Mouse (Mus musculus) embryonic facial prominence, embryonic 15.5 days (tissue): ENCODE data around the gene Erbin. TPM values are rescaled to one million over a fixed set of nuclear protein-coding genes. Genes with fewer than 3 reads are reported as not detected.
A peak's percentile ranks its signal among the peaks of the same experiment; 100 is the strongest.

Experiments used
- ATAC-seq: fragments of 200-750 bp; cut with Nextera tagmentation; 2 replicates; pipeline ENCODE4 v1.8.0; 2017; ENCODE audit warnings: low read depth, moderate TSS enrichment; ENCODE audit not compliant: insufficient number of reproducible peaks, low FRiP score, low TSS enrichment
- H3K27ac ChIP-seq: fragments of 300-500 bp; sonication (generic); replicated peaks from 2 replicates; pipeline ENCODE4 v1.5.1; 2015; ENCODE audit warnings: mild to moderate bottlenecking, inconsistent platforms
- H3K27me3 ChIP-seq: fragments of 300-500 bp; sonication (generic); 2 replicates; pipeline ENCODE4 v1.6.1; 2015; ENCODE audit warnings: inconsistent platforms
- H3K36me3 ChIP-seq: fragments of 300-500 bp; sonication (generic); 2 replicates; pipeline ENCODE4 v1.6.1; 2015; ENCODE audit warnings: mild to moderate bottlenecking, inconsistent platforms
- H3K4me1 ChIP-seq: fragments of 300-500 bp; sonication (generic); 2 replicates; pipeline ENCODE4 v1.6.1; 2015; ENCODE audit warnings: inconsistent platforms
- H3K4me2 ChIP-seq: fragments of 300-500 bp; sonication (generic); replicated peaks from 2 replicates; pipeline ENCODE4 v1.6.1; 2015; ENCODE audit warnings: mild to moderate bottlenecking, inconsistent platforms
- H3K4me3 ChIP-seq: fragments of 300-500 bp; sonication (generic); replicated peaks from 2 replicates; pipeline ENCODE4 v1.5.1; 2015; ENCODE audit warnings: mild to moderate bottlenecking, inconsistent platforms
- H3K9ac ChIP-seq: fragments of 300-500 bp; sonication (generic); 2 replicates; pipeline ENCODE4 v1.6.1; 2015; ENCODE audit warnings: inconsistent platforms
- H3K9me3 ChIP-seq: fragments of 300-500 bp; sonication (generic); replicated peaks from 2 replicates; pipeline ENCODE4 v1.6.1; 2016; ENCODE audit warnings: inconsistent platforms
- WGBS: fragments of 180-500 bp; shearing (Covaris S2); methylation state at CpG from one replicate; pipeline ENCODE4 v1.1.7; 2015; 5-methylcytosine and 5-hydroxymethylcytosine counted together
- polyA plus RNA-seq: library from polyadenylated mRNA; unstranded; fragments of >200 nt; fragmentation: Nextera tagmentation; extraction: Ambion mirVana; gene quantifications from 2 replicates; pipeline ENCODE4 v1.2.1, GENCODE M21; 2015

The Erbin gene
- 18.3 and 19.7 TPM in 2 replicates for polyA plus RNA-seq

GRCm38 (mm10) chr13:103920261-103920932 lies at the start of gene Erbin:
Erbin (minus strand) TSS chr13:103920514.
- Histone ChIP-seq H3K9me3 (no peaks in the 10 kb centered on the region), H3K4me3 (peak within 1 kb of the TSS; percentile 86)
- WGBS, result under 1% methylated on average over 92 of the region's 93 CpGs

GRCm38 (mm10) chr13:103969912-103970311 lies 49.6 kb upstream of the Erbin start:
- Histone ChIP-seq H3K9ac (no peak overlapping the region), H3K4me2 (no peak overlapping the region), H3K4me1 (peaks cover 12% of the 10 kb centered on the region; the same call in 1 of the 2 replicates), H3K27ac (peak overlapping the region; percentile 66), H3K4me3 (no peak overlapping the region), H3K36me3 (no peaks in the 10 kb centered on the region), H3K9me3 (no peaks in the 10 kb centered on the region), H3K27me3 (no peaks in the 10 kb centered on the region)
- peak; percentile 71 for ATAC-seq
- whole genome bisulfite sequencing, result 43% methylated on average over 6 of the region's 6 CpGs

More at GRCm38 (mm10) chr13:103920261-103920932, at the start of gene Erbin:
- peak within 1 kb of the TSS; percentile 67 for H3K4me2 ChIP-seq
- peak; percentile 72 for ATAC-seq
- no peaks in the 10 kb centered on the region for H3K36me3 ChIP-seq
- H3K27ac ChIP-seq, result peak within 1 kb of the TSS; percentile 100
- H3K9ac ChIP-seq, result peak within 1 kb of the TSS; percentile 96
- peaks cover 18% of the 10 kb centered on the region for H3K4me1 ChIP-seq
- H3K27me3 ChIP-seq, result no peaks in the 10 kb centered on the region

DNA sequence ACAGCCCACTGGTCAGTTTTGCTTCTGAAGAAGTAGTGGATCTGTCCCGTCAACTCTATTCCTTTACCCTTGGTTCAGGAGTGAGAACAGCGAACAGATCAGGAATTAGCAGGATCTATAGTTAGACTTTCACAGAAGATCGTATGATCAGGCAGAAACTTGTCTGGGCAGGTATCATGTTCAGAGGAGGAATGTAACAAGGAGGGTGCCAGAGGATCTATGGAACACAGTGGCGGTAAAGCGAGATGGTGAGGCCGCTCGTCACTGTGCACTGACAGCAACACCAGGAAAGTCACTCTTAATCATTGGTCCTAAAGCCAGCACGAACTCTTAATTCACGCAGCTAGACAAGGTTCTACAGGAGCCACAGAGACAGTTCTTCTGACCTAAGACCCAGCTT lies 47.7 kb upstream of the Erbin start:
- Histone ChIP-seq H3K4me1 (peaks cover 9% of the 10 kb centered on the region; the same call in 1 of the 2 replicates), H3K4me2 (no peak overlapping the region), H3K9me3 (no peaks in the 10 kb centered on the region), H3K4me3 (no peak overlapping the region), H3K27ac (0 out of 2 replicates have a peak overlapping the region, but pooled peaks have one; percentile 39), H3K9ac (no peak overlapping the region), H3K27me3 (no peaks in the 10 kb centered on the region), H3K36me3 (no peaks in the 10 kb centered on the region)
- 63% methylated on average over 9 of the region's 9 CpGs for WGBS
- ATAC-seq, result no peak

- Histone ChIP-seq H3K4me3 (no peak overlapping the region), H3K9ac (no peak overlapping the region), H3K36me3 (no peaks in the 10 kb centered on the region), H3K27me3 (no peaks in the 10 kb centered on the region), H3K9me3 (no peaks in the 10 kb centered on the region), H3K27ac (no peak overlapping the region), H3K4me2 (no peak overlapping the region), H3K4me1 (peaks cover 13% of the 10 kb centered on the region; the same call in 1 of the 2 replicates)
- ATAC-seq, result no peak
- 76% methylated on average over 8 of the region's 8 CpGs for WGBS
These were observed 46.4 kb upstream of the Erbin start for GRCm38 (mm10) chr13:103966696-103967215.

DNA sequence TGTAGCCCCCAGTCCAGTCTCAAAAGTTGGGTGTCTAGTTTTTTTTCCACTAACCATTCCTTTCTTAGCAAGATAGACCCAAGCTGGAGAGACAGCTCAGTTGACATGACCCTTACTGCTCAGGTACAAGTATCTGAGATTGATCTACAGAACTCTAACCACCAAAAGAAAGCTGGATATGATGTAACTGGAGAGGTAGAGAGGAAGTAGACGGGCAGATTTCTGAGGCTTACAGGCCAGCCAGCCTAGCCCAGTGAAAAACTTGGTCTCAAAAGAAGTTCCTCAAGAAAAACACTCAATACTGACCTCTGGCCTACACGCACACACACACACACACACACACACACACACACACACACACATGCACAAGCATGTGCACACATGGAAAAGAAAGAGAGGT lies 44.9 kb upstream of the Erbin start:
- Histone ChIP-seq H3K27ac (no peak overlapping the region), H3K36me3 (no peaks in the 10 kb centered on the region), H3K4me1 (peaks cover 9% of the 10 kb centered on the region; the same call in 1 of the 2 replicates), H3K9ac (no peak overlapping the region), H3K9me3 (no peaks in the 10 kb centered on the region), H3K4me2 (no peak overlapping the region), H3K4me3 (no peak overlapping the region), H3K27me3 (no peaks in the 10 kb centered on the region)
- 81% methylated on average over 2 of the region's 2 CpGs for WGBS
- ATAC-seq, result no peak

DNA sequence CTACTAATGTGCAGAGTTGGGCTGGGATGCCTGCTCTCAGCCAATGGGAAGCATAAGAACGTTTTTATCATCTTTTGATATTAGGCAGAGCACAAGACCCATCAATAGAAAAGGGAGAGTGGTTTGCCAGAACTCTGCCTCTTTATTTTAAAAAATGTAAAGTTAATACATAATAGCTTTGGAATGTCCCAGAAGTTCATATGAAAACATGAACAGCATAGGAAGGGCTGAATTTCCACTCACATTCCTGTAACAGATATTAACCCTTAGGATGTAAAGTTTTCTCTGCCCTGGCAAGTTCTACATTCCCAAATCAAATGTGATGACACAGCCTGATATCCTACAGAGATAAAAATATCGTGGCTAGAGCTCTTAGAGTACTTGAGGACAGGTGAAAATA lies 42.8 kb upstream of the Erbin start:
- H3K9ac ChIP-seq, result no peak overlapping the region
- WGBS, result 33% methylated on average over 2 of the region's 2 CpGs
- H3K4me3 ChIP-seq, result no peak overlapping the region
- no peak for ATAC-seq
- H3K9me3 ChIP-seq, result no peaks in the 10 kb centered on the region
- no peaks in the 10 kb centered on the region for H3K27me3 ChIP-seq
- no peak overlapping the region for H3K4me2 ChIP-seq
- 0 out of 2 replicates have a peak, but pooled peaks cover 3% of the 10 kb centered on the region for H3K4me1 ChIP-seq
- H3K27ac ChIP-seq, result no peak overlapping the region
- H3K36me3 ChIP-seq, result no peaks in the 10 kb centered on the region

DNA sequence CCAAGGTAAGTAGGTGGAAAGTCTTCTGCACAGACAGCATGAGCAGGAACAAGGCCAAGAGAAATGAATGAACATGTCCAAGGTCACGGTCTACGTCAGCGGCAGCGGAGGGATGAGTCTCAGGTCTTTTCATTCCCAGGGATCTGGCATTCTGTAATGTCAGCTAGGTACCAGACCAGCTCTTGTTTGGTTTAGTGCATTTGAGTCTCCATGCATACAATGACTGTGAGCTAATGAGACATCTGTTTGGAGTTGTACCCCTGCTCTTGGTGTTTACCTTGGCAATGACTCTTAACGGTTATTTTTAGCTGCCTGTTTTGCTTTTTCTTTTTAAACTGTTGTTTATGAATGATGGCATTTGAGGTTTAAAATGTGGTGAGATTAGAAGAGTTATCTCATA lies 39.5 kb upstream of the Erbin start:
- H3K4me1 ChIP-seq, result 0 out of 2 replicates have a peak, but pooled peaks cover 3% of the 10 kb centered on the region
- H3K9ac ChIP-seq, result no peak overlapping the region
- no peaks in the 10 kb centered on the region for H3K27me3 ChIP-seq
- no peak overlapping the region for H3K4me3 ChIP-seq
- H3K9me3 ChIP-seq, result no peaks in the 10 kb centered on the region
- no peak overlapping the region for H3K27ac ChIP-seq
- ATAC-seq, result no peak
- WGBS, result 57% methylated on average over 5 of the region's 5 CpGs
- H3K36me3 ChIP-seq, result no peaks in the 10 kb centered on the region
- no peak overlapping the region for H3K4me2 ChIP-seq

GRCm38 (mm10) chr13:103958607-103959123 lies 38.4 kb upstream of the Erbin start:
- no peak for ATAC-seq
- no peaks in the 10 kb centered on the region for H3K36me3 ChIP-seq
- no peaks in the 10 kb centered on the region for H3K27me3 ChIP-seq
- H3K4me3 ChIP-seq, result no peak overlapping the region
- 0 out of 2 replicates have a peak, but pooled peaks cover 3% of the 10 kb centered on the region for H3K4me1 ChIP-seq
- H3K9me3 ChIP-seq, result no peaks in the 10 kb centered on the region
- H3K27ac ChIP-seq, result no peak overlapping the region
- 70% methylated on average over 9 of the region's 9 CpGs for WGBS
- H3K9ac ChIP-seq, result no peak overlapping the region
- no peak overlapping the region for H3K4me2 ChIP-seq

- H3K27ac ChIP-seq, result no peak overlapping the region
- no peak overlapping the region for H3K4me2 ChIP-seq
- 0 out of 2 replicates have a peak, but pooled peaks cover 3% of the 10 kb centered on the region for H3K4me1 ChIP-seq
- no peak overlapping the region for H3K9ac ChIP-seq
- 34% methylated on average over 8 of the region's 8 CpGs for WGBS
- no peak overlapping the region for H3K4me3 ChIP-seq
- H3K9me3 ChIP-seq, result no peaks in the 10 kb centered on the region
- no peaks in the 10 kb centered on the region for H3K27me3 ChIP-seq
- no peak for ATAC-seq
- no peaks in the 10 kb centered on the region for H3K36me3 ChIP-seq
These were observed 37.0 kb upstream of the Erbin start for GRCm38 (mm10) chr13:103957175-103957940.

DNA sequence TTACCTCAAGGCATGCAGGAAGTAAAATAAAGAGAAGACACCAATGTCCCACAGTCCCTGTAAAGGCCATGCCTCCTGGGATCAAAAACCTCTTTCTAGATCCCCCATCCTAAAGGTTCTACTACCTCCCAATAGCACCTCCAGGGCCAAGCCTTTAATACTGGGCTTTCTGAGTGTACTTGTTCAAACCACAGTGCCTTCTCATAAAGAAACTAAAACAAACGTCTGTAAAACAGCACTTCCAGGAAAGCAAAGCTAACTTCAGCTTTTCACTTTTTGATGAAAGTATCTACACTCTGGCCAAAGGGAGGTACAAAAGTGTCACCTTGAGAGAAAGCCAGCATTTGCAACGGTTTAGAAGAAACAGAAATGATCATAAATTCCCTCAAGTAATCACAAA lies 35.3 kb upstream of the Erbin start:
- Histone ChIP-seq H3K4me3 (no peak overlapping the region), H3K27ac (no peak overlapping the region), H3K4me2 (no peak overlapping the region), H3K9me3 (no peaks in the 10 kb centered on the region), H3K4me1 (no peaks in the 10 kb centered on the region), H3K27me3 (no peaks in the 10 kb centered on the region), H3K36me3 (no peaks in the 10 kb centered on the region), H3K9ac (no peak overlapping the region)
- no peak for ATAC-seq
- 62% methylated on average over 2 of the region's 2 CpGs for WGBS

DNA sequence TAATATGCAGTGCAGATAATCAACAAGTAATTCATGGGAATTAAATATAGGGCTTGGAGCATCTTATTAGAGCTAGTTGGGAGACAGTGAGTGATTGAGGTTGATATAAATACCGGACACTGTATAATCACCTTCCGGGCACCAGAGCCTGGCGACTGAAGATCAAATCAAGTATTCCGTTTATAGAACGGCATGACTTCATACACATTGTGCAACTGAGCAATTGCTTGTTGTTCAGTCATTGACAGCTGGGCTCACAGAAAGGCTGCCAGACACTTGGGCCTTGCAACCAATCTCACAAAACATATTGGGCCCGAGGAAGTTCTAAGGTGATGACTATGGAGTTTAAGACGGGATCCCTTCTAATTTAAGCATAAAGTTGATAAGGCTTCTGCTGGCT lies 31.1 kb upstream of the Erbin start:
- Histone ChIP-seq H3K27ac (no peak overlapping the region), H3K4me2 (no peak overlapping the region), H3K27me3 (no peaks in the 10 kb centered on the region), H3K9me3 (no peaks in the 10 kb centered on the region), H3K4me3 (no peak overlapping the region), H3K4me1 (no peaks in the 10 kb centered on the region), H3K36me3 (no peaks in the 10 kb centered on the region), H3K9ac (no peak overlapping the region)
- WGBS, result 89% methylated on average over 7 of the region's 7 CpGs
- ATAC-seq, result no peak
